Mouse (Mus musculus): ENCODE results near the gene Cped1. TPM values are rescaled to one million over a fixed set of nuclear protein-coding genes. Genes with fewer than 3 reads are reported as not detected.

Cped1 gene
- polyA plus RNA-seq, 1 experiment from 2014 or later, result 6.9 TPM

DNA sequence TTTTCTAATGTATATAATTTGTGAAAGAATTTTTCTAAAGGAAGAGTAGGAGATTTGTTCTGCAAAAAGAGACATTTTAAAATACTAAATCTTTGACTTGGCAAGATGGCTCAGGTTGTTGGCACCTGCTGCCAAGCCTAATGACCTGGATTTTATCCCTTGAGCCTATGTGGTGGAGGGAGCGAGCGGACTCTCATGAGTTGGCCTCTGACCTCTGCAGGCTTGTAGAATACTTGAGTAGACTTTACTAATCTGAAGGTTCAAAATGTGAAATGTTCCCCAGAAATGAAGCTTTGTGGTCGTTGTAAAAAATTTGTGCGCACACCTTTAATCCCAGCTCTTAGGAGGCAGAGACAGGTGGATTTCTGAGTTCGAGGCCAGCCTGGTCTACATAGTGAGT, 25.8 kb upstream of the Cped1 start:
- H3K9me3 ChIP-seq (ENCODE audit: control insufficient read depth, low read length), result no peaks in the 10 kb centered on the region
- H3K9ac ChIP-seq (ENCODE audit: low read length), result no peak overlapping the region
- H3K27me3 ChIP-seq (ENCODE audit: control insufficient read depth, insufficient read depth, low read length), result no peaks in the 10 kb centered on the region
- no peak overlapping the region for H3K4me2 ChIP-seq (ENCODE audit: low read length)
- 0 out of 4 replicates have a peak, but pooled peaks cover 0 to 3% of the 10 kb centered on the region in 2 experiments for H3K4me1 ChIP-seq (ENCODE audit: control insufficient read depth in 2 of 2, insufficient read depth in 2 of 2, low read length in 2 of 2)
- no peak for ATAC-seq (ENCODE audit: insufficient number of reproducible peaks, insufficient read depth, low FRiP score, low read depth)
- H3K27ac ChIP-seq (replicated peaks in 1 of 2; ENCODE audit: control insufficient read depth in 1 of 2, insufficient read depth in 1 of 2, low read depth in 2 of 2, low read length in 2 of 2), result no peak overlapping the region
- 95% methylated on average over 5 of the region's 5 CpGs for WGBS
- H3K4me3 ChIP-seq (ENCODE audit: control insufficient read depth in 1 of 2, insufficient read depth in 1 of 2, low read depth in 1 of 2, low read length in 2 of 2), result no peak overlapping the region
- peaks cover 59% of the 10 kb centered on the region for H3K36me3 ChIP-seq (ENCODE audit: control insufficient read depth, insufficient read depth, low read length)

DNA sequence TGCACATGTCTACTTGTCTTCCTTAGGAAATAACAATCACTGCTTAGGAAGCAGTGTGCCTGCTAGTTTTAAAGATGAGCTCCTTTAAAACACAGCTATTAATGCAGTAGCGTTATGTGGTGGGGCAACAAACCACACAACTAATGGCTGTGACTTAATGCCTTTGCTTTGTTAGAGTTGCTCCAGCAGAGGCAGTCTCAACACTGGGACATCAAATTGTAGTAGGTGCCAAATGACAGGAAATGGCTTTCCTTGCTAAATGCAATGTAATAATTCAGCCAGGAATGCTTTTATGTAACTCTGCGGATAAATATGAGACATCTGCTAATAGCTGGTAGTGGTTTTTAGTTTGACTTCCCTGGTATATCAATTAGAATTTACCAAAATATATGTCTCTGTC, 8.2 kb upstream of the Cped1 start:
- Histone ChIP-seq H3K9me3 (ENCODE audit: control insufficient read depth, low read length) (no peaks in the 10 kb centered on the region), H3K27me3 (ENCODE audit: control insufficient read depth, insufficient read depth, low read length) (no peaks in the 10 kb centered on the region), H3K4me2 (ENCODE audit: low read length) (no peak overlapping the region), H3K9ac (ENCODE audit: low read length) (no peak overlapping the region), H3K4me1 (ENCODE audit: control insufficient read depth in 2 of 2, insufficient read depth in 2 of 2, low read length in 2 of 2) (no peaks in the 10 kb centered on the region), H3K4me3 (ENCODE audit: control insufficient read depth in 1 of 2, insufficient read depth in 1 of 2, low read depth in 1 of 2, low read length in 2 of 2) (no peak overlapping the region), H3K36me3 (ENCODE audit: control insufficient read depth, insufficient read depth, low read length) (peaks cover 36% of the 10 kb centered on the region), H3K27ac (replicated peaks in 1 of 2; ENCODE audit: control insufficient read depth in 1 of 2, insufficient read depth in 1 of 2, low read depth in 2 of 2, low read length in 2 of 2) (no peak overlapping the region)
- 90% methylated on average over 2 of the region's 2 CpGs for WGBS
- ATAC-seq (ENCODE audit: insufficient number of reproducible peaks, insufficient read depth, low FRiP score, low read depth), result no peak

DNA sequence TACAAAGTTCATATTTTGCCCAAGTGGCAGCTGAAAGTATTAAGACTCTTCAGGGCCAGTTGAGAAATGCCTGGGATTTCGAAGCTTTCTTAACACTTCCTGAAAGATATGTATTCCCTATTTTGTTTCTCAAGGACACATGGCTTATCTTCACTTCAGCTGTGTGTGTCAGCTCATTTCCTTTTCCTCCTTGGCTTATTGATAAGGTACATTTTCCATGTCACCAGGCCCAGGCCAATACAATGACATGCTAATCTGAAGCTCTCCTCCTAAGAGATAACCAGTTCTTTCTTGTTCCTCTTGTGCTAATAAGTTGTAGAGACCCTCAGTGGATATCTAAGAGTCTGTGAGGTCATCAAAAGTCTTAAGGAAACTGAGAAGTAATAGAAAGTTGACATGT, 4.6 kb upstream of the Cped1 start:
- H3K4me3 ChIP-seq (ENCODE audit: control insufficient read depth in 1 of 2, insufficient read depth in 1 of 2, low read depth in 1 of 2, low read length in 2 of 2), result no peak overlapping the region
- H3K27ac ChIP-seq (replicated peaks in 1 of 2; ENCODE audit: control insufficient read depth in 1 of 2, insufficient read depth in 1 of 2, low read depth in 2 of 2, low read length in 2 of 2), result no peak overlapping the region
- H3K9me3 ChIP-seq (ENCODE audit: control insufficient read depth, low read length), result no peaks in the 10 kb centered on the region
- H3K4me2 ChIP-seq (ENCODE audit: low read length), result no peak overlapping the region
- 29% methylated on average over 1 of the region's 1 CpGs for WGBS
- no peak overlapping the region for H3K9ac ChIP-seq (ENCODE audit: low read length)
- ATAC-seq (ENCODE audit: insufficient number of reproducible peaks, insufficient read depth, low FRiP score, low read depth), result no peak
- no peaks in the 10 kb centered on the region for H3K27me3 ChIP-seq (ENCODE audit: control insufficient read depth, insufficient read depth, low read length)
- peaks cover 6% of the 10 kb centered on the region; the same call in 1 of the 2 replicates for H3K36me3 ChIP-seq (ENCODE audit: control insufficient read depth, insufficient read depth, low read length)
- no peaks in the 10 kb centered on the region for H3K4me1 ChIP-seq (ENCODE audit: control insufficient read depth in 2 of 2, insufficient read depth in 2 of 2, low read length in 2 of 2)

DNA sequence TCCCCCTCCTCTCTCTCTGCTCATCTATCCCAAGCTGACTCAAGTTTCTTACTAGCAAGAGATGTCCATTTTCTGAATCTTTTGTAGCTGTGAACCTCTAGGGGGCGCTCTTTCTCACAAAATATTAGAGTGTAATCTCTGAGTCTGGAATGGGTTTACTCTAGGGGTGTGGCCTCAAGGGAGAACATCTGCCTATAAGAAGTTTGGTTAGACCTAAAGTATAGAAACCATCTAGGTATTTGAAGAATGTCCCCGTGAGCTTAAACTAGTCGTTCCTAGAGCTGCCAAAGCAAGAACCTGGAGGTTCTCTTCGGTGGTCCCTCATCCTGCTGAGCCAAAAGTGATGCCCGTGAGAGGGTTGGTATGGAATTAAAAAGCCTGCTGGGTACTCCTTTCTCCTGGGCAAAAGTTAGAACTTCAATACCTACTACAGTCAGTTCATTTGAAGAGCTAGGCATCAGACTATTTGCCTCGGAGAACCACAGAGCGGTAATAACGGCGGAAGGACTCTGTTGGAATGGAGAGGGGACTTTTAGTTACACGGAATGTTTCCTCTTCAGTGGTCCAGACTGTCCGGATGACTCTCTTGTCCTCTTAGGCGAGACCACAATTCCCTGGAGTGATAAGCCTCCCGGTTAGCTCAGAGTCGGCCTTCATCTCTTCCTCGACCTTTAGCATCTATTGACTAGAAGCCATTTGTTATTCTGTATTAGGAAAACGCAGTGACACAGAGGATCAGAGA, 555 bp upstream of the Cped1 start:
- H3K4me1 ChIP-seq (ENCODE audit: control insufficient read depth in 2 of 2, insufficient read depth in 2 of 2, low read length in 2 of 2), result no peaks in the 10 kb centered on the region; a peak in 1 of 4 replicates
- H3K4me2 ChIP-seq (ENCODE audit: low read length), result peak overlapping the region; percentile 84
- H3K9ac ChIP-seq (ENCODE audit: low read length), result peak overlapping the region; percentile 72
- ATAC-seq (ENCODE audit: insufficient number of reproducible peaks, insufficient read depth, low FRiP score, low read depth), result no peak
- H3K9me3 ChIP-seq (ENCODE audit: control insufficient read depth, low read length), result no peaks in the 10 kb centered on the region
- peak overlapping the region in 1 of 2 experiments; percentile 6; a peak in 2 of 4 replicates for H3K27ac ChIP-seq (replicated peaks in 1 of 2; ENCODE audit: control insufficient read depth in 1 of 2, insufficient read depth in 1 of 2, low read depth in 2 of 2, low read length in 2 of 2)
- no peaks in the 10 kb centered on the region for H3K27me3 ChIP-seq (ENCODE audit: control insufficient read depth, insufficient read depth, low read length)
- H3K36me3 ChIP-seq (ENCODE audit: control insufficient read depth, insufficient read depth, low read length), result no peaks in the 10 kb centered on the region
- WGBS, result 6% methylated on average over 16 of the region's 16 CpGs
- peak overlapping the region; percentile 40 to 62 for H3K4me3 ChIP-seq (ENCODE audit: control insufficient read depth in 1 of 2, insufficient read depth in 1 of 2, low read depth in 1 of 2, low read length in 2 of 2)

DNA sequence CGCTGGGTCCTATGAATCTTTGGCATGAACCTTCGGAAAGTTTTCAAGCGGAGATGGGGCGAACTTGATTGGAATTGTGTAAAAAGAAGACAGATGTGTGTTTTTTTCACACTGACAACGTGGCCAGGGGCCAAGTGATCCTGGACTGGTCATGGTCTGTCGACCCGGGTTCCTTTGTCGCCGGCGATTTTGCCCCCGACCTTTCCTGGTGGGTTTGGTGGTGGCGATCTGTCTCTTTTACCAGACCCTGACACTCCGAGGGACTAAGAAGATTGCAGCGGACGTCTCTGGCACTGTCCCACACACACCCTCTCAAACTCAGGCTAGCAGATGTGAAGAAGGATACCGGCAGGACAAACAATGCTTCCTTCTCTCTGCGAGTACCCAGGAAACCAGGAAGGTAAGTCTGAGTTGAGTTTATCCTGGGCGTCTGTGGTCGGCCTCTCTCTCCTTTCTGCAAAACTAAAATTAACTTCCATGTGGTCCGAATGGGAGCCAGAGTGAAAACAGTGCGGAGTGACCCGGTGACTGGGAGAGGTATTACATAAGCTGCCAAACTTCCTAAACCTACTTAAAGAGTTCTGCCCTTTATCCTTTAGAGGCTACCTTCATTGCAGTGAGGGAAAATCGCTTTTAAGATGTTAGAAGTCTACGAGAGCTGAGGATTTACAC, 1.1 kb downstream of the Cped1 start:
- H3K27me3 ChIP-seq (ENCODE audit: control insufficient read depth, insufficient read depth, low read length), result no peaks in the 10 kb centered on the region
- WGBS, result 8% methylated on average over 24 of the region's 24 CpGs

DNA sequence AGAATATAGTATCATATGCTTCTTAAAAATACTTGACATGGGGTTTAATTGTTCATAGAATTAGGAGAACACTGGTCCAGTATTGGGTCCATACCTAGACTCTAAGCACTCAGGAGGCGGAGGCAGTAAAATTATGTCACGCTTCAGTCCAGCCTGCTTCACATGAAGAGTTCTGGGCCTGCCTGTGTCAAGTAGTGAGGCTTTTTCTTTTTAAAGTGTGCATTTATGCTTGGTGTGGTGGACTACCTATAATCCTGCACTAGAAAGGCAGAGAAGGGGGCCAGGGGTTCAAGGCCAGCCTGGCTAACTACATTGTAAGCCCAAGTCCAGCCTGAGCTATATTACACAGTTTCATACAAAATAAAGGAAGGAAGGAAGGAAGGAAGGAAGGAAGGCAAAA, 1.8 kb downstream of the Cped1 start:
- Histone ChIP-seq H3K27ac (replicated peaks in 1 of 2; ENCODE audit: control insufficient read depth in 1 of 2, insufficient read depth in 1 of 2, low read depth in 2 of 2, low read length in 2 of 2) (no peak overlapping the region), H3K4me2 (ENCODE audit: low read length) (peak overlapping the region; percentile 84), H3K4me1 (ENCODE audit: control insufficient read depth in 2 of 2, insufficient read depth in 2 of 2, low read length in 2 of 2) (no peaks in the 10 kb centered on the region; a peak in 1 of 4 replicates), H3K9ac (ENCODE audit: low read length) (no peak overlapping the region), H3K4me3 (ENCODE audit: control insufficient read depth in 1 of 2, insufficient read depth in 1 of 2, low read depth in 1 of 2, low read length in 2 of 2) (peak overlapping the region in 1 of 2 experiments; percentile 40; a peak in 1 of 4 replicates), H3K9me3 (ENCODE audit: control insufficient read depth, low read length) (no peaks in the 10 kb centered on the region), H3K27me3 (ENCODE audit: control insufficient read depth, insufficient read depth, low read length) (no peaks in the 10 kb centered on the region), H3K36me3 (ENCODE audit: control insufficient read depth, insufficient read depth, low read length) (no peaks in the 10 kb centered on the region)
- no peak for ATAC-seq (ENCODE audit: insufficient number of reproducible peaks, insufficient read depth, low FRiP score, low read depth)
- 87% methylated on average over 2 of the region's 2 CpGs for WGBS

More for the DNA sequence above, 1.1 kb downstream of the Cped1 start:
- H3K36me3 ChIP-seq (ENCODE audit: control insufficient read depth, insufficient read depth, low read length), result no peaks in the 10 kb centered on the region
- no peaks in the 10 kb centered on the region for H3K9me3 ChIP-seq (ENCODE audit: control insufficient read depth, low read length)
- no peaks in the 10 kb centered on the region; a peak in 1 of 4 replicates for H3K4me1 ChIP-seq (ENCODE audit: control insufficient read depth in 2 of 2, insufficient read depth in 2 of 2, low read length in 2 of 2)
- H3K4me3 ChIP-seq (ENCODE audit: control insufficient read depth in 1 of 2, insufficient read depth in 1 of 2, low read depth in 1 of 2, low read length in 2 of 2), result peak overlapping the region; percentile 40 to 62
- peak overlapping the region; percentile 84 for H3K4me2 ChIP-seq (ENCODE audit: low read length)
- no peak for ATAC-seq (ENCODE audit: insufficient number of reproducible peaks, insufficient read depth, low FRiP score, low read depth)
- peak overlapping the region; percentile 72 for H3K9ac ChIP-seq (ENCODE audit: low read length)
- peak overlapping the region; percentile 28 to 55; a peak in 1 of 4 replicates for H3K27ac ChIP-seq (replicated peaks in 1 of 2; ENCODE audit: control insufficient read depth in 1 of 2, insufficient read depth in 1 of 2, low read depth in 2 of 2, low read length in 2 of 2)

DNA sequence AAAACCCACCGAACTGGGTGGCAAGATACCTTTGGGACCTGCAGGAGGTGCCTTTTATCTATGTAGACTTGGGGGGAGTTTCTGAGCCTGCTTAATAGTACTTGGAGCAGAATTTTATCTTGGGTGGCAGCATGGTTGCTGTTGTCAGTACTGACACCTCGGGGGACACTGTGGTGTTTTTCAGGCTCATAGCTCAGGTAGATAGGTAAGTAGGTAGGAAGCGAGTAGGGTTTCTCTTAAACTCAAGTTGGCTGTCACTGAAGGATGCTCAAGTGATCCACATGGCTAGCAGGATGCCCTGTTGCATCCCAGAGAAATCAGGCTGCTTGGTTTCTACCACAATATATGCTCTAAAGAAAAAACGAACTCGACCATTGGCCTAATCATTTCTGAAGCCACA, 2.6 kb downstream of the Cped1 start:
- H3K9ac ChIP-seq (ENCODE audit: low read length), result no peak overlapping the region
- H3K36me3 ChIP-seq (ENCODE audit: control insufficient read depth, insufficient read depth, low read length), result no peaks in the 10 kb centered on the region
- no peak overlapping the region for H3K4me3 ChIP-seq (ENCODE audit: control insufficient read depth in 1 of 2, insufficient read depth in 1 of 2, low read depth in 1 of 2, low read length in 2 of 2)
- no peak for ATAC-seq (ENCODE audit: insufficient number of reproducible peaks, insufficient read depth, low FRiP score, low read depth)
- H3K27me3 ChIP-seq (ENCODE audit: control insufficient read depth, insufficient read depth, low read length), result no peaks in the 10 kb centered on the region
- no peak overlapping the region for H3K27ac ChIP-seq (replicated peaks in 1 of 2; ENCODE audit: control insufficient read depth in 1 of 2, insufficient read depth in 1 of 2, low read depth in 2 of 2, low read length in 2 of 2)
- peak overlapping the region; percentile 84 for H3K4me2 ChIP-seq (ENCODE audit: low read length)
- H3K9me3 ChIP-seq (ENCODE audit: control insufficient read depth, low read length), result no peaks in the 10 kb centered on the region
- no peaks in the 10 kb centered on the region; a peak in 1 of 4 replicates for H3K4me1 ChIP-seq (ENCODE audit: control insufficient read depth in 2 of 2, insufficient read depth in 2 of 2, low read length in 2 of 2)
- 81% methylated on average over 5 of the region's 5 CpGs for WGBS
